Mouse (Mus musculus) small intestine, adult 2 months (tissue): ENCODE measurements around the gene Ndufb6.

Experiments
- CTCF ChIP-seq: fragments of 200-500 bp; IDR thresholded peaks from 2 replicates; pipeline ENCODE4 v1.5.1; 2012; ENCODE audit warnings: low read depth, mild to moderate bottlenecking, control low read depth, inconsistent platforms, low read length, moderate library complexity, mixed read lengths; ENCODE audit not compliant: insufficient replicate concordance, insufficient read length; ENCODE audit errors: extremely low read depth
- POLR2A ChIP-seq: fragments of 200-500 bp; IDR thresholded peaks from 2 replicates; pipeline ENCODE4 v1.6.1; 2012; ENCODE audit warnings: low read depth, mild to moderate bottlenecking, control low read depth, inconsistent platforms, low read length, moderate library complexity

DNA sequence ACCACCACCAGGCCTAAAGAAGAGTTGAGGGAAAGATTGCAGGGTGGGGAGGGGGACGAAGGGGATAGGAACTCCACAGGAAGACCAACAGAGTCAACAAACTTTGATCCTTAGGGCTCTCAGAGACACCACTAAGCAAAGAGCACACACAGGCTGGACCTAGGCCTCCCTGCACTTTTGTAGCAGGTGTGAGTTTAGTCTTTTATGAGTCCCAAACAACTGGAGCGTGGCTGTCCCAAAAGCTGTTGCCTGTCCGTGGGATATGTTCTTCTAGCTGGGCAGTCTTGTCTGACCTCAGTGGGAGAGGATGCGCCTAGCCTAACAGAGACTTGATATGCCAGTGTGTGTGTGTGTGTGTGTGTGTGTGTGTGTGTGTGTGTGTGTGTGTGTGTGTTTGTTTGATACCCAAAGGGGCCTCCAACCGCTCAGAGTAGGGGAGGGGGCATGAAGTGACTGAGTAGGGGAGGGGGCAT lies 38.9 kb downstream of the Ndufb6 start:
- no peak for TF ChIP-seq CTCF
- no peak for TF ChIP-seq POLR2A
